Mouse (Mus musculus) adrenal gland, postnatal 25 days (tissue): ENCODE measurements around the gene Lce3c. TPM values are rescaled to one million over a fixed set of nuclear protein-coding genes. Genes with fewer than 3 reads are reported as not detected.
A peak's percentile ranks its signal among the peaks of the same experiment; 100 is the strongest.

Source experiments
- DNase-seq: peaks from one replicate; pipeline ENCODE4 v3.0.0; 2021; ENCODE audit warnings: mixed read lengths
- long read RNA-seq: library from polyadenylated mRNA; stranded (forward); transcript quantifications from one replicate; pipeline ENCODE4 v2.0.0, GENCODE M21; 2021
- total RNA-seq: library from RNA; stranded (reverse); gene quantifications from 2 replicates; pipeline ENCODE4 v1.2.3, GENCODE M21; 2021

The Lce3c gene
- not detected in 2 replicates for total RNA-seq
- long read RNA-seq: 0 reads

GRCm38 (mm10) chr3:92944186-92944585 lies at the start of gene Lce3c:
Lce3c (plus strand) TSS chr3:92944486.
- no peak for DNase-seq

DNA sequence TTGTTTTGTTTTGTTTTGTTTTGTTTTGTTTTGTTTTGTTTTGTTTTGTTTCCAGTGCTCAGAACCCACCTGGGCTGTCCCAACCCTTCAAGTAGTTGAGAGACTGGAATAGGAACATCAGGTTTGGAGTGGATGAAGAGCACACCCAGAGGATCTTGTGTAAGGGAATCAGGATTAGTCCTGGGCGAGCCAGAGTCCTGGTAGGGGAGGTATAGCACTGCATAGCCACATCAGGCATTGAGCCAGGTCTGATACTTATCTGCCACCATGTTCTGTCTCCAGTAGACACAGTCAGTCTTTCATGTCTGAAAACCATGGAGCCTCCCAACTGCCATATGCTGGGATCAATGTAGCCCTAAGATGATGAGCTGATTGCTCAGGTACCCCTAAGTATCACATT lies 49.8 kb upstream of the Lce3c start:
- DNase-seq: no peak

GRCm38 (mm10) chr3:92902992-92903391 lies 41.3 kb upstream of the Lce3c start:
- peak; percentile 37 for DNase-seq

- no peak for DNase-seq
These were observed 40.6 kb upstream of the Lce3c start for GRCm38 (mm10) chr3:92903640-92904039.

DNA sequence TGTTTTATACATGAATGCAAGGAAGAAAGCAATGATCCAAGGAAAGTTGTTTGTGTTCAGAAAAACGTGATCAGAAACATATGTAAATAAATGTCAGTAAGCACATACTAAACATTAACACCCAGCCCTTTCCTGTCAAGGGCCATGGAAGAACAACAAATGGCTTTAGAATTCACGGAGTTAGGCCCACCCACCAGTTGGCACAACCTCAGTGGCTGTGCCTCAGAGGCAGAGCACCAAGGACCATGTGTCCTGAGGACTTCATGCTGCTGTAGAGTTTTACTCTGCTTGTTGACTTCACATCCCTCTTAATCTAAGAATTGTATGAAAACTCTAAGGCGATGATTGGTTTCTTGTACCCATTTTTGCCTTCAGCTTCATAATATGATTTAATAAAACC lies 39.1 kb upstream of the Lce3c start:
- DNase-seq: no peak

DNA sequence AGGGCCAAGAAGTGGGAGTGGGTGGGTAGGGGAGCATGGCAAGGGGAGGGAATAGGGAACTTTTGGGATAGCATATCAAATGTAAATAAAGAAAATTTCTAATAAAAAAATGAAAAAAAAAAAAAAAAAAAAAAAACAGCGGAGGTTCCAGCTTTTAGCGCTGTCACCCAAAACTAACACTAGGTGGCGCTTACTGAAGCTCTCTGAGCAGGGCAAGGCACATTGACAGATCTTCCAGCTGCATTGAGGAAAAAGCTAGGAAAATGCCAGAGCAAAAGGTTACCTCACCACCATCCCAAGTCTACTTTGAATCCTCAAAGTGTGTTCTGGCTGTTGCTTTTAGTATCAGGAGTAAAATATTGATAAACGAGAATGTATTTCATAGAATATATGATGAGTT lies 36.7 kb upstream of the Lce3c start:
- no peak for DNase-seq

GRCm38 (mm10) chr3:92920364-92920763 lies 23.9 kb upstream of the Lce3c start:
- peak; percentile 12 for DNase-seq

- DNase-seq: no peak
These were observed 18.2 kb upstream of the Lce3c start, which contains the start of gene Lce3a for GRCm38 (mm10) chr3:92926130-92926529. Lce3a (minus strand) TSS chr3:92926230.

DNA sequence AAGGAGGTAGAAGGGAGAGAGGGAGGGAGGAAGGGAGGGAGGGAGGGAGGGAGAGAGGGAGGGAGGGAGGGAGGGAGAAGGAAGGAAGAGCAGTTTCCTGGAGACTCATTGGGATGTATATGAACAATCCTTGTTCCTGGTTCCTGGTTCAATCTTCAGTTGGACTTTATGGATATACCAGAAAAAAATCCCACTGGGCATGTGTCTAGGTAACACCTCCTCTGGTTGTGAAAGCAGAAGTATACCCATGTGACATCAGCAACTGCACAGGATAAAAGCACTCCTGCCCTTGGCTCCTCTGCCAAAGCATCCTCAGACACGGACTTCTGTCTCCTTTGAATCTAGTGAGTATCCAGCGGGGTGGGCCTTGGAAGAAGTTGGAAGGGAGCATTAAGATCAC lies 11.6 kb upstream of the Lce3c start, which contains the start of gene Lce3b:
TSS of gene Lce3b (plus strand) at position 301 of the 400 bp plus-strand sequence.
- no peak for DNase-seq

DNA sequence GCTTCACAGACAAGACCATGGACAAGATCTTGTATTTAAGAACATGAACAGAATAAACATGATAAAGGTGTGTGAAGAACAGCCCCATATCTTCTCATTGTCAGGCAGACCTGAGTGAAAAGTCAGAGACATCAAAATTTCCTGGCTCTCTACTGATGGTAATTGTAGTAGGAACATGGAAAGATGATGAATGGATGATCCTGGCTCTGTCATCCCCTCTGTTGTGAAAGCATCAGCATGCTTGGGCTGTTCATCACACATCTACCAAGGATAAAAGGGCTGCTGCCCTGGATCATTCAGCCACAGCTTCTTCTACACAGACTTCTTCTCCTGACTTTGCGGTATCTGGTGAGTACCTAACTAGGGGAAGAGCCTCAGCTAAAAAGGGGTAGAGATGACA lies 12.8 kb downstream of the Lce3c start, which contains the start of gene Lce3d:
TSS of gene Lce3d (plus strand) at position 301 of the 400 bp plus-strand sequence.
- no peak for DNase-seq

GRCm38 (mm10) chr3:92966761-92967160 lies 22.5 kb downstream of the Lce3c start, which contains the start of gene Lce3e:
Lce3e (plus strand) TSS chr3:92967061.
- DNase-seq: no peak

DNA sequence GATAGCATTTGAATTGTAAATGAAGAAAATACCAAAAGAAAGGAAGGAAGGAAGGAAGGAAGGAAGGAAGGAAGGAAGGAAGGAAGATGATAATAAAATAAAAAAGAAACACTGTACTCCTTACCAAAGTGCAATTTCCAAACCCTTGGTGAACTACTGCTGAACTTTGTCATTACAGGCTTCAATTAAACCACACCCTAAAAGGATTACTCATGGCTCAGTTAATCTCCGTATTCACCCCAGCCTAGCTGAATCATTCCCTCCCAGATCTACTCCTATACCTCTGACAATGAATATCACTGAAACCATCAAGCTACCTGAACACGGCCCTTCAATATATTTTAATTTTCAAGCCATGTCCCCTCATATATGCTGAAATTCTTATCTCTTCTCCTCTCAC lies 34.2 kb downstream of the Lce3c start:
- no peak for DNase-seq

GRCm38 (mm10) chr3:92991926-92992325 lies 47.6 kb downstream of the Lce3c start, which contains the start of gene Lce3f:
Lce3f (plus strand) TSS chr3:92992226.
- no peak for DNase-seq

Other genes starting within 250 kb of the Lce3c start
- gene Lce1e, start 235.4 kb upstream of the Lce3c start, total RNA-seq: not detected in 2 replicates
- not detected in 2 replicates for gene Lce1f, start 224.1 kb upstream of the Lce3c start, total RNA-seq
- not detected in 2 replicates for gene Gm38119, start 205.4 kb upstream of the Lce3c start, total RNA-seq
- gene Lce1g, start 192.1 kb upstream of the Lce3c start, total RNA-seq: not detected in 2 replicates
- gene Lce1h, start 179.4 kb upstream of the Lce3c start, total RNA-seq: not detected in 2 replicates
- gene Lce1i, start 165.6 kb upstream of the Lce3c start, total RNA-seq: not detected in 2 replicates
- gene Lce1j, start 154.0 kb upstream of the Lce3c start, total RNA-seq: not detected in 2 replicates
- not detected in 2 replicates for gene Lce1k, start 136.6 kb upstream of the Lce3c start, total RNA-seq
- gene Kprp, start 117.2 kb upstream of the Lce3c start, total RNA-seq: not detected in 2 replicates
- not detected in 2 replicates for gene Lce1l, start 93.2 kb upstream of the Lce3c start, total RNA-seq
- gene 2310050C09Rik, start 74.3 kb upstream of the Lce3c start, total RNA-seq: not detected in 2 replicates
- gene Lce3a, start 18.3 kb upstream of the Lce3c start, total RNA-seq: not detected in 2 replicates
- gene Lce3b, start 11.5 kb upstream of the Lce3c start, total RNA-seq: not detected in 2 replicates
- gene Lce3d, start 12.9 kb downstream of the Lce3c start, total RNA-seq: not detected in 2 replicates
- gene Lce3e, start 22.6 kb downstream of the Lce3c start, total RNA-seq: not detected in 2 replicates
- gene Lce3f, start 47.7 kb downstream of the Lce3c start, total RNA-seq: not detected in 2 replicates
- gene Crct1, start 71.2 kb downstream of the Lce3c start, total RNA-seq: not detected in 2 replicates
- not detected in 2 replicates for gene Lce1m, start 74.6 kb downstream of the Lce3c start, total RNA-seq
- not detected in 2 replicates for gene Gm4858, start 124.3 kb downstream of the Lce3c start, total RNA-seq
- gene Crnn, start 200.3 kb downstream of the Lce3c start, total RNA-seq: not detected in 2 replicates